Mouse (Mus musculus): ENCODE results near the gene Ifi27.
"Not testable (repeated sequence)": the region's sequence is repeated elsewhere in the genome, so short reads cannot be mapped to it uniquely, and the experiment has no call there.

The Ifi27 gene

GRCm38 (mm10) chr12:103433986-103434731 lies at the start of gene Ifi27:
Gene Ifi27 (plus strand): TSS chr12:103434211.
- in situ Hi-C loops (cut with MboI, MseI): loop anchor here in 1 of 2 experiments (5.0 kb wide), 1 partner anchor 58 kb away; no protein-coding TSS in a partner anchor

GRCm38 (mm10) chr12:103388505-103389347 lies 45.3 kb upstream of the Ifi27 start, which contains the start of gene Otub2:
Gene Otub2 (plus strand): TSS chr12:103388682.
- in situ Hi-C loops (cut with MboI, MseI): no loop called here

- in situ Hi-C loops (cut with MboI, MseI): no loop called here
These were observed 44.7 kb upstream of the Ifi27 start for GRCm38 (mm10) chr12:103389348-103389727.

GRCm38 (mm10) chr12:103389982-103390381 lies 44.0 kb upstream of the Ifi27 start:
- in situ Hi-C loops (cut with MboI, MseI): no loop called here

DNA sequence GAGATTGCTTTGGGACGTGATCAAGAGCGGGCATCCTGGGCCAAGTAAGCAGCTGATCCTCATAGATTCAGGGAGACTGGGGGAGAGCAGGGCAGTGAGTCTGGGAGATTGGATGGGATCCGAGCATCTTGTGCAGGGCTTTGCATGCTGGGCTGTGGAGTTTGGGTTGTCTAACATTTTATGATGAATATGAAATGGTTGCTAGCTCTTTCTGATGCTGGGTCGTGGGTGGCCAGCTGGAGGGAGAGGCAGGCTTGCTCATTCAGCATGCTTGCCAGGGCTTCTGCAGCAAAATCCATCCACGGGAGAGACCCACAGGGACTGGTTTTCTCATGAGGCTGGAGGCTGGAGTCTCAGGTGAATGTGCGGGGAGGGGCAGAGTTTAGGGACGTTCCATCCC lies 42.9 kb upstream of the Ifi27 start:
- in situ Hi-C loops (cut with MboI, MseI): no loop called here

- in situ Hi-C loops (cut with MboI, MseI): no loop called here
These were observed 40.5 kb upstream of the Ifi27 start for GRCm38 (mm10) chr12:103393528-103393927.

DNA sequence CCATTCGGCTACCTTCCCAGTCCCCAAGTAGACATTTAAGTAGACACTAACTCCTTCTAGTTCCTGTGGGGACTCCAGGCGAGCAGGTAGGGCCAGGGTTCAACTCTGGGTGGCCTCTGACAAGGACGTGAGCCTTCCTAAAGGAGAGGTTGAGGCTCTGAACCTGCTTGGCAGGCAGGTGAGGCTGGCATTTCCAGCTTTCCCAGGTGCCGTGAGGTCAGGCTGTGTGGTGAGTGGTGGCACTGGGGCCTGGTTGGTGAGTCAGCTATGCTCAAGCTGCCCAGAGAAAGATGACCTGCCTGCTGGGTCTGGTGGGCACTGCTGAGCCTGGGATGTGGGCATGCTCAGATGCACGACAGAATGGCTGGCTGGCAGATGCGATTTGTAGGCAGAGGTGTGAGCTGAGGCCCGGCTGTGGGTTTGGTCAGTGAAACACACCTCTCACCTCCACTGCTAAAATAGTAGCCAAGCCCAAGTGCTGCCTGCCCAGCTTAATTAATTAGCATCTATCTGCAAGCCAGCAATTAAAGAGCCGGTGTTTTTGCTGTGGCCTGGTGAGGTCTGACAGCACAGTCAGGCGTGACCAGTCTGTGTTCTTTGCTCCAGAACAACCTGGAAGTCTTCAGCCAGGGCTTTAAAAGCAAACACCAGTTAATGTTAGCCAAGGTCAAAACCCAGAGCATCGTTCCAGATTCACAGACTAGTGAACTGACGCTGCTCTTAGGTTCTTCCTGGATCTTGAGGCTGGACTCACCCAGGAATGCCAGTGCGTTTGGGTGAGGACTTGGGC lies 38.3 kb upstream of the Ifi27 start:
- in situ Hi-C loops (cut with MboI, MseI): no loop called here

GRCm38 (mm10) chr12:103396751-103397150 lies 37.3 kb upstream of the Ifi27 start:
- in situ Hi-C loops (cut with MboI, MseI): no loop called here

- in situ Hi-C loops (cut with MboI, MseI): no loop called here
These were observed 29.9 kb upstream of the Ifi27 start for GRCm38 (mm10) chr12:103404131-103404530.

GRCm38 (mm10) chr12:103407720-103408119 lies 26.3 kb upstream of the Ifi27 start, which contains the start of gene 9330161L09Rik:
Gene 9330161L09Rik (minus strand): TSS chr12:103407820.
- in situ Hi-C loops (cut with MboI, MseI): no loop called here

GRCm38 (mm10) chr12:103408144-103408543 lies 25.9 kb upstream of the Ifi27 start:
- in situ Hi-C loops (cut with MboI, MseI): no loop called here

DNA sequence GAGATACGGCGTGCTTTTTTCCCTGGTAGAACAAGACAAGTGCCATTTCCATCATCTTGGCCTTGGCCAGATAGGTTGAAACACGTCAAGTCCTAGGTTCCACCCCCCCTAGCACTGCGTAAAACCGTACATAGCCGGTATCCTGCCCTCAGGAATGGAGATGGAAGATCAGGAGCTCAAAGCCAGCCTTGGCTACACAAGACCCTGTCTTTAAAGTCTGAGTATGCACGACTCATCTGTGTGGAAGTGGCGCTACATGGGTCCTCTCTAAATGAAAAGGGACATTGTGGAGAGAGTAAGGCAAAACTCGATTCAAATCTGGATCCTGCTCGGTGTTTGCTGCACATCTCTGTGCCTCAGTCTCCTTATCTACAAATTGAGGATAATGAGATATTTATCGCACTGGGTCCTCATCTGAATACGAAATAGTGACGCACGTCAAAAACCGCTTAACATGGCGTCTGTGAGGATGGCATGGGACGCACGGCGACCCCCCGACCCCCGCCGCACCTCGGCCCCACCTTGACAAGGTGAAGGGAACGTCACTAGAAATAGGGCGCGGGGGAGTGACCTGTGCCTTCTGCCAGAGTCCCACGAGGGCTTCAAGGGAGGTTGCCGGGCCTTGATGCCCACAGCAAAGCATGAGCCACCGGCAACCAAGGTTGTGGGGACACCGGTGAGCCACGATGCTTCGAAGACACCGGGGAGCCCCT lies 8.8 kb upstream of the Ifi27 start:
- in situ Hi-C loops (cut with MboI, MseI): loop anchor here (5.0 to 10.0 kb wide), 2 partner anchors 67 to 1590 kb away; no protein-coding TSS in a partner anchor

DNA sequence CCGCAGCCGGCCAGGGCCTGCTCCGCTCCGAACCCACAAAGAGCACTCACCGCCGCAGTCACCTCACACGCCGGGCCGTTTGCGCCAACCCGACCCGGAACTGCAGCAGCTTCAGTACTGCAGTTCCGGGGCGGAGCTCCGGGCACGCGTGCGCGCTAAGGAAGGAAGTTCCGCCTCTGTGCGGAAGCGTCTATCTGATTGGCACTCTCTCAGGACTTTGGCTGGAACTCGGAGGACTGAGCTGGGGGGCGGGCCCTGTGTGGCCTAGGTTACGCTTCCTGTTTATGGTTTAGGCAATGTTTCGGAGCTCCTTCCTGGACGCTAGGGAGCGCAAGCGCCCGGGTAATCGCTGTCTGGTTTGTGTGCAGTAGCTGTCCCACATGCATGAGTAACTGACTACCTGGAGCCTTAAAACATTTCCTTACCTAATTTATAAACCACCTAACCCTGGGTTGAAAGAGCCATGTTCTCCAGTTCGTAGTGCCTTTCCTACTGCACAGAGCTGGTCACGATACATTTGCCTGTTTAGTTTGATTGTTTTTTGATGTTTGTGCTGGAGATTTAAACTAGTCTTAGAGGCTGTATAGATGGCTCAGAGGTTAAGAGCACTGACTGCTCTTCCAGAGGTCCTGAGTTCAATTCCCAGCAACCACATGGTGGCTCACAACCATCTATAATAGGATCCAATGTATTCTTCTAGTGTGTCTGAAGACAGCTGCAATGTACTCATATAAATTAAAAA lies 8.1 kb upstream of the Ifi27 start, which contains the start of gene Ddx24:
Gene Ddx24, minus strand, starts transcription at position 102 of the 742 bp plus-strand sequence.
- in situ Hi-C loops (cut with MboI, MseI): loop anchor here (5.0 to 10.0 kb wide), 2 partner anchors 66 to 1589 kb away; no protein-coding TSS in a partner anchor

DNA sequence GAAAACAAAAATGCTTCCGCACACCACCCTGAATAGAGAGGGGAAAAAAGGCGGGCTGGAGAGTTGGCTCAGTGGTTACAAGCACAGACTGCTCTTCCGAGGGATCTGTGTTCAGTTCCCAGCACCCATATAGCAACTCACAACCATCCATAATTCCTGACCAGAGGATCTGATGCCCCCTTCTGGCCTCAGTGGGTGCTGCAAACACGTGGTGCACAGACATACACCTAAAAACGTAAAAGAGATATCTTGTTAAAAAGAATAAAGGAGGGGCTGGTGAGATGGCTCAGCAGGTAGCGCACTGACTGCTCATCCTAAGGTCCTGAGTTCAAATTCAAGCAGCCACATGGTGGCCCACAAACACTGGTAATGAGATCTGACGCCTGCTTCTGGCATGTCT lies 7.3 kb upstream of the Ifi27 start:
- in situ Hi-C loops (cut with MboI, MseI): loop anchor here (5.0 to 10.0 kb wide), 2 partner anchors 66 to 1588 kb away; no protein-coding TSS in a partner anchor

DNA sequence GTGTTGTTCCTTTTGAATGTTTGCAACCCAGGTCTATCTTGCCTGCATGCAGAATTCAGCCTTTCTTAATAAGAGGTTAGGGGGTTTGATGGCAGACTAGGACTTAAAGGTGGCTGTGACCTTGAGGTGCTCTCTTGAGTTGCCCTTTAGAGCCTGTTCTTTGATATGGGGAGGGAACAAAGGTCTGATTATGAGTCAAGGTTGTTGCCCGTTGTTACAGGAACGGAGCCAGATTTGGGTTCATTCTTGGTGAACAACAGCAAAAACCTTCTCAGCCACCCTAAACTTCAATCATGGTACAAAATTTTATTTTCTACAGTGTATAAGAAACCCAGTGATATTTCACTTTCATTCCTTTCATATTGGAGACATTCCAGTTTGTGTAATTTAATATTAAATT lies 581 bp upstream of the Ifi27 start:
- in situ Hi-C loops (cut with MboI, MseI): loop anchor here in 1 of 2 experiments (5.0 kb wide), 1 partner anchor 59 kb away; no protein-coding TSS in a partner anchor

- in situ Hi-C loops (cut with MboI, MseI): loop anchor here in 1 of 2 experiments (5.0 kb wide), 1 partner anchor 57 kb away; no protein-coding TSS in a partner anchor
These were observed 850 bp downstream of the Ifi27 start for GRCm38 (mm10) chr12:103434861-103435260.

DNA sequence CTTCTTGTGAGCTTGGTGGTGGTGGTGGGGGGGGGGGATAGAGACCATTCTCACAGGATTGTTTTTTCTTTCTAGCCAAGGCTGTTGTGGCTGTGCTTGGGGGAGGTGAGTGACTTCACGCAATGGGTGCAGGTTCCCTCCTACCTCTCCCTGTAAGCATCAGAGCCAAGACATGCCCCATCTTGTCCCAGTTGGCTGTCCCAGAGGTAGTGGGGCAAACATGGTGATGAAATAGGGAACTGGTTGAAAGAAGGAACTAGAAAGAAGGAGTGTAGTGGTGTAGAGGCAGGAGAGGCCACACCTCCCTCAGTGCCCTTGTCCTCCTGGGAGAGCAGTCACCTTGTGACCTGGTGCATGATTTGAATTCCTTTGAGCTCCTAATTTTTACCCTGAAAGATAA lies 3.6 kb downstream of the Ifi27 start:
- in situ Hi-C loops (cut with MboI, MseI): no loop called here

DNA sequence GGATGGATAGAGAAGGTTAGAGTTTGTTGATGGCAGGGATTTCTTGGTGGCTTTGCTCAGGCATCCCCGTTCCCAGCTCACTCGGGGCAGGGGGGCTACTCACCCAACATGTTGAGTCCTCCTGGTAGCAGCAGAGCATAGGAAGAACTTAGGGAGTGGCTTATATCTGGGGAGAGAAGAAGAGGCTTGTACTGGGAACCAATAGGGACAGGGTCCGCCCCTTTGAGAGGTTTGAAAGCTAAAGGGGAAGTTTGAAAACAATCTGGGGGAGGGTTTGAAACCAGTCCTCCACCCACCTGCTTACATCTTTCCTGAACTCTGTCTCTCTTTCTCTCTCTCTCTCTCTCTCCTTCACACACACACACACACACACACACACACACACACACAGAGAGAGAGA lies 9.5 kb downstream of the Ifi27 start, which contains the start of gene Ifi27l2a:
Gene Ifi27l2a, minus strand, starts transcription at position 157 of the 400 bp plus-strand sequence.
- in situ Hi-C loops (cut with MboI, MseI): no loop called here

- in situ Hi-C loops (cut with MboI, MseI): not testable (repeated sequence)
These were observed 10.2 kb downstream of the Ifi27 start for GRCm38 (mm10) chr12:103444261-103444660.

DNA sequence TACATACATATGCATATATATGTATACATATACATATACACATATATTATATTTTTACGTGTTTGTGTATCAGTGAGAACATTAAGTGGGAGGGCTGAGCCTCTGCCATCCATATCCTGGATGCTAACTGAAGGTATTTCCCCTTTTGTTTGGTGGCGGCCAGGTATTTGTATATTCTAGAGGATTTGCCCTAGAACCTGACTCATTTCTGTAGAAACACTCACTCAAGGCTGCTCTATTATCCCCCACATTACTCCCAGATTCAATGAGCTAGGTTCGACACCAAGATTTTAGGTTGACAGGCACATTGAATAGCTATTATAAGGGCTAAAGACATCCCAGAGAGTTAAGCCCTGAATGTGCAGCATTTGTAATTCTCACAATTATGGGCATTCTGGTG lies 11.0 kb downstream of the Ifi27 start:
- in situ Hi-C loops (cut with MboI, MseI): no loop called here
